ENCODE assay signal across 30 mouse cellular contexts in genomic region chr12:72996646-72997045, GRCm38 (mm10). TPM values are rescaled to one million over a fixed set of nuclear protein-coding genes. Genes with fewer than 3 reads are reported as not detected.
"Had no signal": no experiment of that assay in that cellular context is flagged by ENCODE, and none has a peak within 500 bp of the region (broad histone marks: within the 10 kb centered on the region; RNA-seq: fewer than 3 reads in every experiment).

No protein-coding gene starts in this region.

- H3K27ac ChIP-seq: kidney, postnatal 0 days; layer of hippocampus, adult 2 months; limb, embryonic 10.5 days; limb, embryonic 13.5 days; liver, embryonic 12.5 days; liver, embryonic 15.5 days; lung, embryonic 15.5 days had no signal

- H3K9ac ChIP-seq: limb, embryonic 13.5 days; liver, embryonic 12.5 days; liver, embryonic 15.5 days; lung, embryonic 15.5 days had no signal

- H3K9me3 ChIP-seq: limb, embryonic 10.5 days; limb, embryonic 13.5 days; liver, embryonic 12.5 days; liver, embryonic 15.5 days; lung, embryonic 15.5 days had no signal

- H3K4me2 ChIP-seq: limb, embryonic 13.5 days; liver, embryonic 12.5 days; liver, embryonic 15.5 days; lung, embryonic 15.5 days; midbrain, embryonic 11.5 days had no signal

- H3K4me1 ChIP-seq: limb, embryonic 10.5 days; limb, embryonic 13.5 days; liver, embryonic 12.5 days; liver, embryonic 15.5 days; lung, embryonic 15.5 days had no signal

- ATAC-seq: liver, embryonic 12.5 days had no signal

- H3K36me3 ChIP-seq: limb, embryonic 10.5 days; limb, embryonic 13.5 days; liver, embryonic 12.5 days; liver, embryonic 15.5 days; lung, embryonic 15.5 days had no signal

- H3K27me3 ChIP-seq: limb, embryonic 13.5 days; liver, embryonic 15.5 days; lung, embryonic 15.5 days had no signal

- DNase-seq: kidney, postnatal 25 days; layer of hippocampus, adult 9-11 months; liver; lung, adult 18-20 months; lung, postnatal 10 days; lung, postnatal 36 days; midbrain, embryonic 14.5 days; thymus, adult 18-20 months; thymus, postnatal 36 days had no signal

- H3K4me3 ChIP-seq: layer of hippocampus, adult 2 months; limb, embryonic 10.5 days; limb, embryonic 13.5 days; liver, embryonic 12.5 days; liver, embryonic 15.5 days; lung, embryonic 15.5 days had no signal

RNA-seq across cellular contexts. Expression of gene 4930447C04Rik, which starts 56.1 kb away (rescaled TPM):
- polyA plus RNA-seq: large intestine, adult 2 months; small intestine, adult 2 months; spleen, adult 2 months had no signal

RNA-seq across cellular contexts. Expression of gene Six6, which starts 57.0 kb away (rescaled TPM):
- total RNA-seq: layer of hippocampus, adult 2 months; layer of hippocampus, postnatal 25 days; left cerebral cortex, adult 18-20 months; left cerebral cortex, postnatal 25 days; megakaryocyte progenitor cell, adult 5-6 weeks; megakaryocyte-erythroid progenitor cell, adult 5-6 weeks had no signal
- polyA plus RNA-seq: kidney, postnatal 0 days; large intestine, adult 2 months; limb, embryonic 10.5 days; limb, embryonic 13.5 days; liver, embryonic 12.5 days; liver, embryonic 15.5 days; lung, embryonic 15.5 days; midbrain, embryonic 14.5 days; neural tube, embryonic 11.5 days; neural tube, embryonic 14.5 days; small intestine, adult 2 months; spleen, adult 2 months; stomach, embryonic 16.5 days; testis, adult 2 months; urinary bladder, adult 2 months had no signal

RNA-seq across cellular contexts. Expression of gene Six1, which starts 57.0 kb away (rescaled TPM):
- total RNA-seq: layer of hippocampus, postnatal 25 days; megakaryocyte-erythroid progenitor cell, adult 5-6 weeks had no signal
- polyA plus RNA-seq: large intestine, adult 2 months; small intestine, adult 2 months; spleen, adult 2 months had no signal
